Mouse (Mus musculus): ENCODE results near the gene Podn. TPM values are rescaled to one million over a fixed set of nuclear protein-coding genes. Genes with fewer than 3 reads are reported as not detected.

Podn gene
- polyA plus RNA-seq, 1 experiment from 2014 or later: 0.30 TPM

DNA sequence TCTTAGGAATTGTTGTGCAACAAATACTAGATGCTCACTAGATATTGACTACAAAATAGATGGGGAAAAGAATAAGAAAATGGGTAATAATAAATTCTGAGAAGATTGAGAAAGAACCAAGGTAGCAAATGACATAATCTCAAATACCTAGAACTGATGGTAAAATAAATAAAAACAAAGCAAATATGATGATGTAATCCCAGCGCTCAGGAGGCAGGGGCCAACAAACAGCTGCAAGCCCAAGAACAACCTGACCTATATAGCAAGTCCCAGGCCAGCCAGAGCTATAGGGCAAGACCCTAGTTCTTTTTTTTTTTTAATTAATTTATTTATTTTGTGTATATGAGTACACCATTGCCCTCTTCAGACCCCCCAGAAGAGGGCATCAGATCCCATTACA lies 27.9 kb upstream of the Podn start:
- H3K4me1 ChIP-seq (ENCODE audit: control insufficient read depth, low read depth, low read length): no peaks in the 10 kb centered on the region
- 68% methylated on average over 1 of the region's 1 CpGs for WGBS (ENCODE audit: insufficient replicate concordance)
- no peak overlapping the region for H3K4me3 ChIP-seq (ENCODE audit: low read depth, low read length)
- H3K27me3 ChIP-seq (ENCODE audit: control insufficient read depth, insufficient read depth, low read depth, low read length): no peaks in the 10 kb centered on the region
- H3K4me2 ChIP-seq (ENCODE audit: low read depth, low read length): no peak overlapping the region
- H3K27ac ChIP-seq (ENCODE audit: low read length): no peak overlapping the region
- no peaks in the 10 kb centered on the region for H3K36me3 ChIP-seq (ENCODE audit: control insufficient read depth, insufficient read depth)
- no peaks in the 10 kb centered on the region for H3K9me3 ChIP-seq (replicated peaks; ENCODE audit: control insufficient read depth, low read length)
- H3K9ac ChIP-seq (ENCODE audit: low read depth, low read length): no peak overlapping the region
- ATAC-seq (ENCODE audit: low read depth): no peak

DNA sequence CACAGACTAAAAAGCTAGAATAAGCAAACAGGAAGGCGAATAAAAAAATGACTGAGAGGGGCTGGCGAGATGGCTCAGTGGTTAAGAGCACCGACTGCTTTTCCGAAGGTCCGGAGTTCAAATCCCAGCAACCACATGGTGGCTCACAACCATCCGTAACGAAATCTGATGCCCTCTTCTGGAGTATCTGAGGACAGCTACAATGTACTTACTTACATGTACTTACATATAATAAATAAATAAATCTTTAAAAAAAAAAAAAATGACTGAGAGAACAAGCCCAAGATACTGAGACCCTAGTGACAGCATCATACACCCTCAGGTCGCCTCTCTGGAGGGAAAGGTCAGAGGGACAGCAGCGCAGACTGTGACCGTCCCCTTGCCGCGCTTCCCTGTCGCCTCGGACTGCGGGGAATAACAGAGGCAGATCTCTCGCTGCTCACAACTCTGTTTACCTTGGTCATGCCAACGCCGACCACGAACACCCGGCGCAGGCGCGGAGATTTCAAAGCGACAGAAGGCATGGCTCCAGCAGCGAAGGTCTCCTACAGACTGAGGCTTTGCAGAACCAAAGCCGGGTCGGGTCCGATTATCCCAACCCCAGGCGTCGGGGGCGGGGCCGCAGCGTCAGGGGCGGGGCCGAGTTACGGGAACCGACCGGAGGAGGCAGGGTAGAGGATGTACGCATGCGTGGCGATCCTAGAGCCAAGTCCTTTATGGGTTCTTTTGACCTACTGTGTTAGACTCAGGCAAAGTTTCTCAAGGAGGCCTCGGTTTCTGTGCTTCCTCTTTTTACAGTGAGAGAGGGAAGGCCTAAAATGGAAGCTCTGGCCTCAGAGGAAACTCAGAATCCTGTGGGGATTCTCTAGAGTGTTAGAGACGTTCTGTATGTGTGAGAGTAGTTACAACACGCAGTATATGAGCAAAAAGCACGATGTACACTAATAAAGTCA lies 22.0 kb upstream of the Podn start:
- H3K27ac ChIP-seq (ENCODE audit: low read length): peak overlapping the region; percentile 42; the same call in 1 of the 2 replicates
- H3K27me3 ChIP-seq (ENCODE audit: control insufficient read depth, insufficient read depth, low read depth, low read length): no peaks in the 10 kb centered on the region
- 8% methylated on average over 43 of the region's 45 CpGs for WGBS (ENCODE audit: insufficient replicate concordance)
- peak overlapping the region; percentile 66 for H3K4me3 ChIP-seq (ENCODE audit: low read depth, low read length)
- H3K9ac ChIP-seq (ENCODE audit: low read depth, low read length): peak overlapping the region; percentile 61
- peak overlapping the region; percentile 68 for H3K4me2 ChIP-seq (ENCODE audit: low read depth, low read length)
- H3K36me3 ChIP-seq (ENCODE audit: control insufficient read depth, insufficient read depth): no peaks in the 10 kb centered on the region
- peaks cover 3% of the 10 kb centered on the region; the same call in 1 of the 2 replicates for H3K4me1 ChIP-seq (ENCODE audit: control insufficient read depth, low read depth, low read length)
- no peaks in the 10 kb centered on the region for H3K9me3 ChIP-seq (replicated peaks; ENCODE audit: control insufficient read depth, low read length)
- peak; percentile 88 for ATAC-seq (ENCODE audit: low read depth)

DNA sequence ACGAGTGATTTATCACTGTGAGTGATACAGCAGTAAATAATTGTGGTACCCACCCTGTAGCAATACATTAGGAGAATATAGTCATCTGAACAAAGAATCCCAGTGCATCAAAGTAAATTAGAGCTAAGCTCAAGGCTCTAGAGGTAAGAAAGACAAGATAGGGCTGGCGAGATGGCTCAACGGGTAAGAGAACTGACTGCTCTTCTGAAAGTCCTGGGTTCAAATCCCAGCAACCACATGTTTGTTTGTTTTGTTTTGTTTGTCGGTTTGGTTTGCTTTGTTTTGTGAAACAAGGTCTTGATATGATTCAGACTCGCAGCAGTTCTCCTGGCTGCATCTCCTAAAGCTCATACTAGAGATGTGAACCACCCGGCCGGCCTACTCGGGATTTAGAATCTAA lies 21.2 kb upstream of the Podn start:
- Histone ChIP-seq H3K4me3 (ENCODE audit: low read depth, low read length) (peak overlapping the region; percentile 3; the same call in 1 of the 2 replicates), H3K36me3 (ENCODE audit: control insufficient read depth, insufficient read depth) (no peaks in the 10 kb centered on the region), H3K4me2 (ENCODE audit: low read depth, low read length) (0 out of 2 replicates have a peak overlapping the region, but pooled peaks have one; percentile 0), H3K27me3 (ENCODE audit: control insufficient read depth, insufficient read depth, low read depth, low read length) (no peaks in the 10 kb centered on the region), H3K27ac (ENCODE audit: low read length) (no peak overlapping the region), H3K4me1 (ENCODE audit: control insufficient read depth, low read depth, low read length) (peaks cover 3% of the 10 kb centered on the region; the same call in 1 of the 2 replicates), H3K9me3 (replicated peaks; ENCODE audit: control insufficient read depth, low read length) (no peaks in the 10 kb centered on the region), H3K9ac (ENCODE audit: low read depth, low read length) (no peak overlapping the region)
- 70% methylated on average over 8 of the region's 8 CpGs for WGBS (ENCODE audit: insufficient replicate concordance)
- ATAC-seq (ENCODE audit: low read depth): no peak

DNA sequence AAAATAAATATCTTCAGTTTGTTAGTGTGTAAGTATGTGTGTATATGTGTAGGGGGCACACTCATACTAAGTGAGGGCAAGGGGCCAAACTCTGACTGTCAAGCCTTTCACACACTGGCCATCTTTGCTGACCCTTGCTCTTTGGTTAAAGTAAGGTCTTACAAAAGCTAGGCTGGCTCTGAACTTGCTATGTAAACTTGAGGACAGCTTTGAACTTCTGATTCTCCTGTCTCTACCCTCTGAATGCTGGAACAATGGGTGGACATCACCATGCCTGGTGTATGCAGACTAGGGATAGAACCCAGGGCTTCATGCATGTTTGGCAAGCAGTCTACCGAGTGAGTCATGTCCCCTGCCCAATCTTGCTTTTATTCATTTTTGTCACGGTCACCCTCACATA lies 20.2 kb upstream of the Podn start:
- no peak overlapping the region for H3K9ac ChIP-seq (ENCODE audit: low read depth, low read length)
- 0 out of 2 replicates have a peak, but pooled peaks have one; percentile 33 for ATAC-seq (ENCODE audit: low read depth)
- peaks cover 3% of the 10 kb centered on the region; the same call in 1 of the 2 replicates for H3K4me1 ChIP-seq (ENCODE audit: control insufficient read depth, low read depth, low read length)
- H3K4me2 ChIP-seq (ENCODE audit: low read depth, low read length): no peak overlapping the region
- 71% methylated on average over 2 of the region's 2 CpGs for WGBS (ENCODE audit: insufficient replicate concordance)
- no peak overlapping the region for H3K4me3 ChIP-seq (ENCODE audit: low read depth, low read length)
- no peaks in the 10 kb centered on the region for H3K9me3 ChIP-seq (replicated peaks; ENCODE audit: control insufficient read depth, low read length)
- H3K27me3 ChIP-seq (ENCODE audit: control insufficient read depth, insufficient read depth, low read depth, low read length): no peaks in the 10 kb centered on the region
- H3K36me3 ChIP-seq (ENCODE audit: control insufficient read depth, insufficient read depth): no peaks in the 10 kb centered on the region
- H3K27ac ChIP-seq (ENCODE audit: low read length): no peak overlapping the region

DNA sequence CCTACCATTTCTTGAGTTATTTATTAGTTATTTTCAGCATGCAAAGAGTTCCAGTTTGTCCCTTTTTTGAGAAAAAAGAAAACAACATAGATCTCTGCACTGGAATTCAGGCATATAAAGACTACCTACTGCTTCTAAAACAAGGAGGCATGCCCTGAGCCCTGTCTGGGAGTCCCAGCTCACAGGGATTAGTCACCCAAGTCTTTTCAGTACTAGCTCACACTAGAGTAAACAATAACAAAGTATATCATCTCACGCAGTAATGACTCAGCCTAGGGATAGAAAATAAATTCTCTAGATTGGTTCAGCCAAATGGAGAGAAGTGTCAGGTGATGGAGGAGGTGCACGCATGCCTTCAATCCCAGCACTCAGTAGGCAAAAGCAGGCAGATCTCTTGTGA lies 14.5 kb upstream of the Podn start:
- Histone ChIP-seq H3K9me3 (replicated peaks; ENCODE audit: control insufficient read depth, low read length) (no peaks in the 10 kb centered on the region), H3K27me3 (ENCODE audit: control insufficient read depth, insufficient read depth, low read depth, low read length) (no peaks in the 10 kb centered on the region), H3K4me3 (ENCODE audit: low read depth, low read length) (no peak overlapping the region), H3K9ac (ENCODE audit: low read depth, low read length) (no peak overlapping the region), H3K36me3 (ENCODE audit: control insufficient read depth, insufficient read depth) (no peaks in the 10 kb centered on the region), H3K4me2 (ENCODE audit: low read depth, low read length) (no peak overlapping the region), H3K4me1 (ENCODE audit: control insufficient read depth, low read depth, low read length) (no peaks in the 10 kb centered on the region), H3K27ac (ENCODE audit: low read length) (no peak overlapping the region)
- ATAC-seq (ENCODE audit: low read depth): no peak
- WGBS (ENCODE audit: insufficient replicate concordance): 71% methylated on average over 2 of the region's 2 CpGs

DNA sequence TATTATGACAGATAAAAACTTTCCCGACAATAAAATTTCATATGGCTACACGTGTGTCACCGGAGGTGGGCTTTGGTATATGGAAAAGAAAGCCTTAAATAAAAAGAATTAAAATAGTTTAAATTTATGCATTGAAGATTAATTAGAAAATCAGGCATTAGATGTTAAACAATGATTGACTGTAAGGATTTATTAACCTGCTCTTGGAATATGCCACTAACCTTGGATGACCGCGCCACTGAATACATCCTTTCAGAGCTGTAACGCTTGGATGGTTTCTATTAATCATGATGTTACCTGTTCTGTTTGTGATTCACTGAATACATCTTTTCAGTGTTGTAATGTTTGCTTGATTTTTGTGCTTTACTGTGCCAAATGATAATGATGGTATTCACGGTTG lies 13.5 kb upstream of the Podn start:
- Histone ChIP-seq H3K27ac (ENCODE audit: low read length) (no peak overlapping the region), H3K4me2 (ENCODE audit: low read depth, low read length) (no peak overlapping the region), H3K27me3 (ENCODE audit: control insufficient read depth, insufficient read depth, low read depth, low read length) (no peaks in the 10 kb centered on the region), H3K36me3 (ENCODE audit: control insufficient read depth, insufficient read depth) (no peaks in the 10 kb centered on the region), H3K9me3 (replicated peaks; ENCODE audit: control insufficient read depth, low read length) (no peaks in the 10 kb centered on the region), H3K4me3 (ENCODE audit: low read depth, low read length) (no peak overlapping the region), H3K4me1 (ENCODE audit: control insufficient read depth, low read depth, low read length) (no peaks in the 10 kb centered on the region), H3K9ac (ENCODE audit: low read depth, low read length) (no peak overlapping the region)
- no peak for ATAC-seq (ENCODE audit: low read depth)
- WGBS (ENCODE audit: insufficient replicate concordance): 84% methylated on average over 7 of the region's 7 CpGs

DNA sequence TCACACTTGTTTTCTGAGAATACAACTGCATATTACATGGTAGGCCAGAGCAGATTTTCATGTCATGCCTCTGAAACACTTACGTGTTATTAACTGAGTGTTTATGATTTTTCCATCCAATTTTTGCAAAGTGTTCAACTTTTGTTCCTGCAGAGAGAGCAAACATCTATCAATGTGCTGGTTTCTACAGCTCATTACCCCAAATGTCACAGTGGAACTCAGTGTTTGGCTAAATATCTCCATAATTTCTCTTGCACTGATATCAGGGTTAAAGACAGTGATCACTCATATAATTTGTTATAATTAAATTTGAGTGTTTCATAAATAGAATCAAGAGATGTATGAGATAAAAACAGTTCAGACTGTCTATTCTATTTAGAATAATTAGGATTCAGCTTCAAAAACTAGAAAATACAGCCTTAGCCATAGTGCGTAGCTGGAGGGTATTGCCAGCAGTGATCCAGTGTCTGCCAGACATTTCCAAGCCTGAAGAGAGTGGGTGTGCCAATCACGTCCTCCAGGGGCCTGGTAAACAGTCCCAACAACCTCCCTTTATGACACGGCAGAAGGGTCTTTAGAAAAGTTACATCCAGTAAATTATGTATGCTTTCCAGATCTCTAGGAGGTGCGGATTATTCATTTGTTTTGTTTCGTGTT lies 3.4 kb downstream of the Podn start:
- no peaks in the 10 kb centered on the region for H3K9me3 ChIP-seq (replicated peaks; ENCODE audit: control insufficient read depth, low read length)
- no peak overlapping the region for H3K4me3 ChIP-seq (ENCODE audit: low read depth, low read length)
- no peaks in the 10 kb centered on the region for H3K36me3 ChIP-seq (ENCODE audit: control insufficient read depth, insufficient read depth)
- no peak for ATAC-seq (ENCODE audit: low read depth)
- H3K27me3 ChIP-seq (ENCODE audit: control insufficient read depth, insufficient read depth, low read depth, low read length): no peaks in the 10 kb centered on the region
- no peak overlapping the region for H3K27ac ChIP-seq (ENCODE audit: low read length)
- 70% methylated on average over 6 of the region's 6 CpGs for WGBS (ENCODE audit: insufficient replicate concordance)
- no peak overlapping the region for H3K9ac ChIP-seq (ENCODE audit: low read depth, low read length)
- no peaks in the 10 kb centered on the region for H3K4me1 ChIP-seq (ENCODE audit: control insufficient read depth, low read depth, low read length)
- H3K4me2 ChIP-seq (ENCODE audit: low read depth, low read length): no peak overlapping the region

DNA sequence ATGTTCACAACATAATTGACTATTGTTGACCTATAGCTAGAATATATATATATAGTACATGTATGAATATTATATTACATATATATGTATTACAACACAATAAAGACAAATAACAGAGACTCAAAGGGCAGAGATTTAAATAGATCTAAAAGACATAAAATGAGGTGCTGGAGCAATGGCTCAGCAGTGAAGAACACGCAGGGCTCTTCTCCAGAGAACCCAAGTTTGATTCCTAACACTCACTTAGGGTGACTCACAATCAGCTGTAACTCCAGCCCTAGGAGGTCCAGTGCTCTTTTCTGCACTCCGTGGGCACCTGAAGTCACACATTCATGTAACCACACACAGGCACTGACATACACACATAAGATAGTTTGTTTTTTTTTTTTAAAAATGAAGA lies 12.3 kb downstream of the Podn start:
- Histone ChIP-seq H3K4me3 (ENCODE audit: low read depth, low read length) (no peak overlapping the region), H3K4me1 (ENCODE audit: control insufficient read depth, low read depth, low read length) (no peaks in the 10 kb centered on the region; the same call in 1 of the 2 replicates), H3K36me3 (ENCODE audit: control insufficient read depth, insufficient read depth) (no peaks in the 10 kb centered on the region), H3K27me3 (ENCODE audit: control insufficient read depth, insufficient read depth, low read depth, low read length) (no peaks in the 10 kb centered on the region), H3K9me3 (replicated peaks; ENCODE audit: control insufficient read depth, low read length) (no peaks in the 10 kb centered on the region), H3K27ac (ENCODE audit: low read length) (no peak overlapping the region), H3K4me2 (ENCODE audit: low read depth, low read length) (no peak overlapping the region), H3K9ac (ENCODE audit: low read depth, low read length) (no peak overlapping the region)
- WGBS (ENCODE audit: insufficient replicate concordance): 68% methylated on average over 2 of the region's 2 CpGs
- no peak for ATAC-seq (ENCODE audit: low read depth)

Measured in liver, embryonic 16.5 days (tissue).